23 mouse cellular contexts compared by ENCODE assay signal in the genomic region with DNA sequence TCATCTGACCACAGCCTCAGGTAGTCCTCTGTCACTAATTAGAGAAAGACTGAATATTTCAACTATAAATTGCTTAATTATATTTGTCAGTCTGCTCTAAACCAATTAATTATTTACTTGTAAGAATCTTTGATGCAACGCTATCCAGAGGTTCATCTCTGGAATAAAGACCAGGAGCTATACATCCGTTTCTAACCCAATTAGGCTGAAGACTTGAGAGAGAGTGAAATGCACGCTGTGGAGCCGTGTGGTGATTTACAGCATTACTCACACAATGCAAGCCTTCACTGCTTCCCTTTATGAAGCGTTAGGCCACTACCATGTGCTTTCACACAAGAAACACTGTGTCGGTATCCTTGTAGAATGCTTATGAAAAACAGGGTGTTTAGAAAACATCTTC.
DNase-seq lines count a peak whose midpoint lies in the region; ATAC-seq and TF ChIP-seq lines count a peak whose summit lies in the region.
"Had no signal": no experiment of that assay in that cellular context is flagged by ENCODE, and none has a peak within 500 bp of the region (broad histone marks: within the 10 kb centered on the region; RNA-seq: fewer than 3 reads in every experiment).

No protein-coding gene starts in this region.

- no peak overlapping the region for H3K4me2 ChIP-seq in forebrain, embryonic 11.5 days (ENCODE audit: low read depth, low read length, severe bottlenecking)
- no peak overlapping the region for H3K4me2 ChIP-seq in forebrain, embryonic 16.5 days (ENCODE audit: low read length)
- no peak overlapping the region for H3K4me2 ChIP-seq in forebrain, embryonic 15.5 days (replicated peaks)
- H3K4me2 ChIP-seq in midbrain, postnatal 0 days (ENCODE audit: low read depth, low read length, poor library complexity, severe bottlenecking), result no peak overlapping the region
- H3K4me2 ChIP-seq: kidney, embryonic 15.5 days; liver, embryonic 13.5 days had no signal

- no peak for TF ChIP-seq CTCF in midbrain, postnatal 0 days (IDR thresholded peaks at IDR 0.05)

- WGBS in forebrain, embryonic 11.5 days, result 50% methylated on average over 6 of the region's 6 CpGs
- WGBS in forebrain, embryonic 16.5 days, result 12% methylated on average over 6 of the region's 6 CpGs
- WGBS in forebrain, embryonic 15.5 days, result 19% methylated on average over 6 of the region's 6 CpGs
- WGBS in midbrain, postnatal 0 days, result 39% methylated on average over 6 of the region's 6 CpGs

- intact Hi-C loops in heart, postnatal 10 days (cut with DNase I), result no loop called here

- no peaks in the 10 kb centered on the region for H3K27me3 ChIP-seq in forebrain, embryonic 11.5 days (ENCODE audit: control insufficient read depth, insufficient read depth, low read length)
- H3K27me3 ChIP-seq in forebrain, embryonic 16.5 days (replicated peaks; ENCODE audit: control insufficient read depth, insufficient read depth, low read length), result no peaks in the 10 kb centered on the region
- no peaks in the 10 kb centered on the region for H3K27me3 ChIP-seq in forebrain, embryonic 15.5 days
- no peaks in the 10 kb centered on the region for H3K27me3 ChIP-seq in midbrain, postnatal 0 days (ENCODE audit: insufficient read depth, low read length)
- H3K27me3 ChIP-seq: kidney, embryonic 15.5 days; liver, embryonic 13.5 days had no signal

- no peak overlapping the region for H3K4me3 ChIP-seq in forebrain, embryonic 11.5 days (ENCODE audit: low read depth, low read length)
- no peak overlapping the region for H3K4me3 ChIP-seq in forebrain, embryonic 16.5 days (replicated peaks; ENCODE audit: low read length)
- H3K4me3 ChIP-seq in forebrain, embryonic 15.5 days, result no peak overlapping the region
- no peak overlapping the region for H3K4me3 ChIP-seq in midbrain, postnatal 0 days (ENCODE audit: low read depth, low read length)
- H3K4me3 ChIP-seq: gastrocnemius, adult 2 months; heart, embryonic 10.5 days; kidney, embryonic 15.5 days; liver, embryonic 13.5 days had no signal

- H3K9me3 ChIP-seq in forebrain, embryonic 11.5 days (ENCODE audit: control insufficient read depth, low read length), result no peaks in the 10 kb centered on the region
- H3K9me3 ChIP-seq in forebrain, embryonic 16.5 days (ENCODE audit: control insufficient read depth, low read length), result no peaks in the 10 kb centered on the region
- no peaks in the 10 kb centered on the region for H3K9me3 ChIP-seq in forebrain, embryonic 15.5 days
- no peaks in the 10 kb centered on the region for H3K9me3 ChIP-seq in midbrain, postnatal 0 days (ENCODE audit: low read length)
- H3K9me3 ChIP-seq: heart, embryonic 10.5 days; kidney, embryonic 15.5 days; liver, embryonic 13.5 days had no signal

- peak; percentile 89 for ATAC-seq in forebrain, embryonic 11.5 days (replicated peaks; ENCODE audit: low FRiP score)
- ATAC-seq in forebrain, embryonic 16.5 days, result no peak
- 0 out of 2 replicates have a peak, but pooled peaks have one; percentile 41 for ATAC-seq in forebrain, embryonic 15.5 days (replicated peaks)
- peak; percentile 56; the same call in 1 of the 2 replicates for ATAC-seq in midbrain, postnatal 0 days (ENCODE audit: low FRiP score)
- ATAC-seq: hindbrain, embryonic 16.5 days; intestine, postnatal 0 days had no signal

- no peaks in the 10 kb centered on the region for H3K4me1 ChIP-seq in forebrain, embryonic 11.5 days (replicated peaks; ENCODE audit: control insufficient read depth, insufficient read depth, low read length)
- H3K4me1 ChIP-seq in forebrain, embryonic 16.5 days (replicated peaks; ENCODE audit: control insufficient read depth, insufficient read depth, low read length), result no peaks in the 10 kb centered on the region
- H3K4me1 ChIP-seq in forebrain, embryonic 15.5 days, result no peaks in the 10 kb centered on the region
- H3K4me1 ChIP-seq in midbrain, postnatal 0 days (ENCODE audit: insufficient read depth, low read length), result no peaks in the 10 kb centered on the region
- H3K4me1 ChIP-seq: heart, embryonic 10.5 days; kidney, embryonic 15.5 days; liver, embryonic 13.5 days had no signal

- DNase-seq in forebrain, embryonic 11.5 days (ENCODE audit: low spot score), result no peak
- peak; percentile 39 for DNase-seq in Muller cell, postnatal 12 days (ENCODE audit: inconsistent ontology term)
- DNase-seq in midbrain, postnatal 0 days (ENCODE audit: low spot score), result no peak
- DNase-seq in gastrocnemius, postnatal 10 days, result no peak
- DNase-seq in natural killer cell, adult 2 months (ENCODE audit: low spot score in 2 of 2), result no peak
- DNase-seq in heart, postnatal 10 days, result no peak
- DNase-seq: adrenal gland, postnatal 36 days; cerebellum, adult 11 months; cerebellum, adult 9-11 months; gastrocnemius, adult 2 months; kidney, postnatal 4 days; layer of hippocampus, adult 9-11 months; liver, embryonic 13.5 days; lung, adult 2 months; lung, postnatal 14 days; right cerebral cortex, postnatal 25 days; thymus, postnatal 14 days had no signal

- no peak overlapping the region for H3K9ac ChIP-seq in forebrain, embryonic 11.5 days (ENCODE audit: low read length)
- H3K9ac ChIP-seq in forebrain, embryonic 16.5 days (replicated peaks; ENCODE audit: low read depth, low read length), result no peak overlapping the region
- no peak overlapping the region for H3K9ac ChIP-seq in forebrain, embryonic 15.5 days (replicated peaks)
- no peak overlapping the region for H3K9ac ChIP-seq in midbrain, postnatal 0 days (replicated peaks; ENCODE audit: low read length, poor library complexity, severe bottlenecking)
- H3K9ac ChIP-seq: kidney, embryonic 15.5 days; liver, embryonic 13.5 days had no signal

- no peaks in the 10 kb centered on the region for H3K36me3 ChIP-seq in forebrain, embryonic 11.5 days (ENCODE audit: control insufficient read depth, insufficient read depth, low read length)
- no peaks in the 10 kb centered on the region for H3K36me3 ChIP-seq in forebrain, embryonic 16.5 days (ENCODE audit: control insufficient read depth, insufficient read depth)
- H3K36me3 ChIP-seq in forebrain, embryonic 15.5 days, result no peaks in the 10 kb centered on the region
- no peaks in the 10 kb centered on the region for H3K36me3 ChIP-seq in midbrain, postnatal 0 days (ENCODE audit: insufficient read depth, low read length)
- H3K36me3 ChIP-seq: liver, embryonic 13.5 days had no signal

- no peak overlapping the region for H3K27ac ChIP-seq in forebrain, embryonic 11.5 days (ENCODE audit: low read depth, low read length)
- no peak overlapping the region for H3K27ac ChIP-seq in forebrain, embryonic 16.5 days (ENCODE audit: low read length)
- H3K27ac ChIP-seq in forebrain, embryonic 15.5 days (replicated peaks), result no peak overlapping the region
- no peak overlapping the region for H3K27ac ChIP-seq in midbrain, postnatal 0 days (ENCODE audit: low read depth, low read length)
- H3K27ac ChIP-seq: gastrocnemius, adult 2 months; heart, embryonic 10.5 days; kidney, embryonic 15.5 days; liver, embryonic 13.5 days had no signal
